Mouse (Mus musculus) MEL (cell line): ENCODE results near the gene A3galt2.

Experiments
- CHD1 ChIP-seq: IDR thresholded peaks from 2 replicates; pipeline ENCODE4 v1.6.1; 2012; ENCODE audit warnings: low read depth, mild to moderate bottlenecking, inconsistent platforms, low read length, improper control_type of control experiment
- CTCF ChIP-seq, 3 experiments: IDR thresholded peaks in 2 of 3; conservative IDR thresholded peaks in 1 of 3; 2 replicates each; pipeline ENCODE4 v1.5.1; 2011 to 2012; ENCODE audit warnings: low read length in 3 of 3, low read depth in 2 of 3, mild to moderate bottlenecking in 2 of 3, improper control_type of control experiment in 1 of 3, inconsistent platforms in 1 of 3, mixed read lengths in 1 of 3, moderate library complexity in 1 of 3; ENCODE audit not compliant: control insufficient read depth in 1 of 3, insufficient read depth in 1 of 3, poor library complexity in 1 of 3, severe bottlenecking in 1 of 3
- EP300 ChIP-seq, 2 experiments: IDR thresholded peaks; 2 replicates each; pipeline ENCODE4 v1.6.1; 2011; ENCODE audit warnings: improper control_type of control experiment in 2 of 2, low read length in 2 of 2, low read depth in 1 of 2, mild to moderate bottlenecking in 1 of 2
- HCFC1 ChIP-seq: IDR thresholded peaks from 2 replicates; pipeline ENCODE4 v1.6.1; 2012; ENCODE audit warnings: low read depth, mild to moderate bottlenecking, inconsistent platforms, low read length, improper control_type of control experiment, moderate library complexity
- JUND ChIP-seq: IDR thresholded peaks from 2 replicates; pipeline ENCODE4 v1.6.1; 2011; ENCODE audit warnings: low read depth, mild to moderate bottlenecking, improper control_type of control experiment, low read length
- MAFK ChIP-seq: IDR thresholded peaks from 2 replicates; pipeline ENCODE4 v1.6.1; 2011; ENCODE audit warnings: low read depth, mild to moderate bottlenecking, low read length, improper control_type of control experiment, borderline replicate concordance
- MAX ChIP-seq: IDR thresholded peaks from 2 replicates; pipeline ENCODE4 v1.6.1; 2011; ENCODE audit warnings: low read length, improper control_type of control experiment
- MYC ChIP-seq: IDR thresholded peaks from 2 replicates; pipeline ENCODE4 v1.6.1; 2011; ENCODE audit warnings: low read depth, mild to moderate bottlenecking, low read length, improper control_type of control experiment, moderate library complexity
- POLR2A ChIP-seq, 2 experiments: IDR thresholded peaks; 2 replicates each; pipeline ENCODE4 v1.6.1; 2011 to 2012; ENCODE audit warnings: low read length in 2 of 2, mild to moderate bottlenecking in 2 of 2, control low read depth in 1 of 2, improper control_type of control experiment in 1 of 2, low read depth in 1 of 2, moderate library complexity in 1 of 2; ENCODE audit not compliant: control insufficient read depth in 1 of 2, insufficient read depth in 1 of 2, poor library complexity in 1 of 2
- ZC3H11A ChIP-seq: IDR thresholded peaks from 2 replicates; pipeline ENCODE4 v1.6.1; 2012; ENCODE audit warnings: low read depth, mild to moderate bottlenecking, inconsistent platforms, low read length, improper control_type of control experiment
- ZKSCAN1 ChIP-seq: IDR thresholded peaks from 2 replicates; pipeline ENCODE4 v1.6.1; 2012; ENCODE audit warnings: low read depth, mild to moderate bottlenecking, inconsistent platforms, low read length, improper control_type of control experiment, moderate library complexity

DNA sequence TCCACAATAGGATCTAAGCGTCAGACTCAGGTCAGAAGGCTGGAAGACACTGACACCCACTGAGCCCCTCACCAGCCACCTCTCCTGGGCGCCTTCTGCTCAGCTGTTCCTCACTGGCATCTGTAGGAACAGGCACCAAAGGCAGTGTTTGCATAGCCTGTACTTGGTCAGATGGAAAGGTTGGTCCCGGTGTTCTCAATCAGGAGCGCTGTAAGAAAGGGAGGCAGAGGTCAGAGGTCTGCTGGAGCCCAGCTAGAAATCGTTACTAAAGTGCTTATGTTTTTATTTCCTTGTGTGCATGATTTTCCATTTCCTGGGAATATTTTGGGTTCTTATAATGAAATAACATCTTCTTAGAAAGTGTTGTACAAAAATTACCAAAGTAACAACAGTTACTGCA is 13.3 kb upstream of the A3galt2 start:
- TF ChIP-seq MAX: no peak
- TF ChIP-seq ZC3H11A: no peak
- no peak for TF ChIP-seq CTCF (IDR thresholded peaks at IDR 0.05 in 2 of 3, conservative IDR thresholded peaks at IDR 0.05 in 1 of 3; ENCODE audit: control insufficient read depth in 1 of 3, insufficient read depth in 1 of 3, low read depth in 2 of 3, low read length in 3 of 3, poor library complexity in 1 of 3, severe bottlenecking in 1 of 3)
- no peak for TF ChIP-seq MYC
- TF ChIP-seq CHD1: no peak
- TF ChIP-seq POLR2A (IDR thresholded peaks at IDR 0.05; ENCODE audit: control insufficient read depth in 1 of 2, insufficient read depth in 1 of 2, low read depth in 1 of 2, low read length in 2 of 2, poor library complexity in 1 of 2): no peak
- TF ChIP-seq ZKSCAN1: no peak
- no peak for TF ChIP-seq HCFC1
- no peak for TF ChIP-seq JUND
- TF ChIP-seq MAFK: no peak
- no peak for TF ChIP-seq EP300 (IDR thresholded peaks at IDR 0.05; ENCODE audit: low read depth in 1 of 2, low read length in 2 of 2)
